Comparison of ENCODE assay signal across 28 mouse cellular contexts in genomic region chr1:52137292-52137691, GRCm38 (mm10). TPM values are rescaled to one million over a fixed set of nuclear protein-coding genes. Genes with fewer than 3 reads are reported as not detected.
DNase-seq lines count a peak whose midpoint lies in the region; ATAC-seq and TF ChIP-seq lines count a peak whose summit lies in the region.
"Had no signal": no experiment of that assay in that cellular context is flagged by ENCODE, and none has a peak within 500 bp of the region (broad histone marks: within the 10 kb centered on the region; RNA-seq: fewer than 3 reads in every experiment).

No protein-coding gene starts in this region.

- peak; percentile 64 for ATAC-seq in hindbrain, embryonic 11.5 days (ENCODE audit: low FRiP score)
- ATAC-seq in hindbrain, postnatal 0 days: no peak
- ATAC-seq in hindbrain, embryonic 13.5 days (ENCODE audit: low FRiP score): peak; percentile 50; the same call in 1 of the 2 replicates
- ATAC-seq: forebrain, embryonic 15.5 days; midbrain, embryonic 16.5 days had no signal

- no peak overlapping the region for H3K27ac ChIP-seq in hindbrain, embryonic 11.5 days (ENCODE audit: low read depth, low read length)
- H3K27ac ChIP-seq in hindbrain, postnatal 0 days: no peak overlapping the region
- no peak overlapping the region for H3K27ac ChIP-seq in embryonic facial prominence, embryonic 10.5 days (replicated peaks)
- H3K27ac ChIP-seq in hindbrain, embryonic 13.5 days: no peak overlapping the region
- H3K27ac ChIP-seq: forebrain, embryonic 15.5 days; layer of hippocampus, adult 2 months; limb, embryonic 10.5 days; limb, embryonic 15.5 days; liver, embryonic 13.5 days; stomach, postnatal 0 days had no signal

- no peaks in the 10 kb centered on the region for H3K4me1 ChIP-seq in hindbrain, embryonic 11.5 days (replicated peaks; ENCODE audit: control insufficient read depth, insufficient read depth, low read length)
- H3K4me1 ChIP-seq in hindbrain, postnatal 0 days (ENCODE audit: insufficient read depth, low read length): 0 out of 2 replicates have a peak, but pooled peaks cover 3% of the 10 kb centered on the region
- peaks cover 14% of the 10 kb centered on the region for H3K4me1 ChIP-seq in embryonic facial prominence, embryonic 10.5 days
- peaks cover 14% of the 10 kb centered on the region; the same call in 1 of the 2 replicates for H3K4me1 ChIP-seq in hindbrain, embryonic 13.5 days (replicated peaks)
- H3K4me1 ChIP-seq: forebrain, embryonic 15.5 days; limb, embryonic 15.5 days; liver, embryonic 13.5 days had no signal

- 73% methylated on average over 16 of the region's 16 CpGs for WGBS in hindbrain, embryonic 11.5 days
- 61% methylated on average over 16 of the region's 16 CpGs for WGBS in hindbrain, postnatal 0 days
- 78% methylated on average over 16 of the region's 16 CpGs for WGBS in embryonic facial prominence, embryonic 10.5 days
- 53% methylated on average over 16 of the region's 16 CpGs for WGBS in hindbrain, embryonic 13.5 days

- H3K4me2 ChIP-seq in hindbrain, embryonic 11.5 days (replicated peaks; ENCODE audit: low read depth, low read length): no peak overlapping the region
- no peak overlapping the region for H3K4me2 ChIP-seq in hindbrain, postnatal 0 days (ENCODE audit: low read depth, low read length)
- H3K4me2 ChIP-seq in hindbrain, embryonic 13.5 days: no peak overlapping the region
- H3K4me2 ChIP-seq: forebrain, embryonic 15.5 days; heart, embryonic 12.5 days; limb, embryonic 15.5 days; liver, embryonic 13.5 days had no signal

- H3K27me3 ChIP-seq in hindbrain, embryonic 11.5 days (ENCODE audit: control insufficient read depth, insufficient read depth, low read length): no peaks in the 10 kb centered on the region
- no peaks in the 10 kb centered on the region for H3K27me3 ChIP-seq in hindbrain, postnatal 0 days (ENCODE audit: insufficient read depth, low read length)
- no peaks in the 10 kb centered on the region for H3K27me3 ChIP-seq in embryonic facial prominence, embryonic 10.5 days (replicated peaks; ENCODE audit: low read depth, poor library complexity, severe bottlenecking)
- no peaks in the 10 kb centered on the region for H3K27me3 ChIP-seq in hindbrain, embryonic 13.5 days
- H3K27me3 ChIP-seq: forebrain, embryonic 15.5 days; heart, embryonic 12.5 days; limb, embryonic 15.5 days; liver, embryonic 13.5 days had no signal

- peak; percentile 22 for DNase-seq in hindbrain, embryonic 11.5 days (ENCODE audit: low spot score)
- DNase-seq in hindbrain, postnatal 0 days (ENCODE audit: low spot score): no peak
- peak; percentile 22 for DNase-seq in embryonic facial prominence, embryonic 10.5 days (ENCODE audit: low spot score)
- peak; percentile 46 for DNase-seq in retina, postnatal 1 day
- no peak for DNase-seq in yolk sac, embryonic 10.5 days (ENCODE audit: low spot score)
- DNase-seq in lung, adult 18-20 months: no peak
- DNase-seq: adrenal gland, postnatal 25 days; cerebellum, adult 18-20 months; cerebellum, postnatal 10 days; gastrocnemius, postnatal 25 days; heart, adult 18-20 months; heart, postnatal 4 days; kidney, adult 18-20 months; kidney, postnatal 36 days; liver, embryonic 13.5 days; lung, adult 2 months; lung, postnatal 10 days; right cerebral cortex, postnatal 4 days; thymus, adult 18-20 months; thymus, postnatal 25 days had no signal

- no peak overlapping the region for H3K9ac ChIP-seq in hindbrain, embryonic 11.5 days (ENCODE audit: low read depth, low read length)
- H3K9ac ChIP-seq in hindbrain, postnatal 0 days (replicated peaks; ENCODE audit: low read length): no peak overlapping the region
- 0 out of 2 replicates have a peak overlapping the region, but pooled peaks have one; percentile 19 for H3K9ac ChIP-seq in hindbrain, embryonic 13.5 days
- H3K9ac ChIP-seq: forebrain, embryonic 15.5 days; heart, embryonic 12.5 days; limb, embryonic 15.5 days; liver, embryonic 13.5 days had no signal

- TF ChIP-seq CTCF in hindbrain, postnatal 0 days (IDR thresholded peaks at IDR 0.05; ENCODE audit: low read depth): no peak

- no peaks in the 10 kb centered on the region for H3K36me3 ChIP-seq in hindbrain, embryonic 11.5 days (ENCODE audit: control insufficient read depth, insufficient read depth, low read length)
- no peaks in the 10 kb centered on the region; the same call in 1 of the 2 replicates for H3K36me3 ChIP-seq in hindbrain, postnatal 0 days (ENCODE audit: insufficient read depth, low read length)
- 0 out of 2 replicates have a peak, but pooled peaks cover 7% of the 10 kb centered on the region for H3K36me3 ChIP-seq in embryonic facial prominence, embryonic 10.5 days (replicated peaks)
- no peaks in the 10 kb centered on the region; the same call in 1 of the 2 replicates for H3K36me3 ChIP-seq in hindbrain, embryonic 13.5 days
- H3K36me3 ChIP-seq: forebrain, embryonic 15.5 days had no signal

- no peaks in the 10 kb centered on the region for H3K9me3 ChIP-seq in hindbrain, embryonic 11.5 days (ENCODE audit: control insufficient read depth, low read length)
- H3K9me3 ChIP-seq in hindbrain, postnatal 0 days (ENCODE audit: low read length): no peaks in the 10 kb centered on the region
- no peaks in the 10 kb centered on the region for H3K9me3 ChIP-seq in embryonic facial prominence, embryonic 10.5 days
- no peaks in the 10 kb centered on the region for H3K9me3 ChIP-seq in hindbrain, embryonic 13.5 days
- H3K9me3 ChIP-seq: forebrain, embryonic 15.5 days; heart, embryonic 12.5 days; limb, embryonic 10.5 days; limb, embryonic 15.5 days; liver, embryonic 13.5 days had no signal

- no peak overlapping the region for H3K4me3 ChIP-seq in hindbrain, embryonic 11.5 days (ENCODE audit: low read depth, low read length)
- no peak overlapping the region for H3K4me3 ChIP-seq in hindbrain, postnatal 0 days (ENCODE audit: low read length)
- no peak overlapping the region for H3K4me3 ChIP-seq in embryonic facial prominence, embryonic 10.5 days
- H3K4me3 ChIP-seq in hindbrain, embryonic 13.5 days: no peak overlapping the region
- H3K4me3 ChIP-seq: forebrain, embryonic 15.5 days; heart, embryonic 12.5 days; layer of hippocampus, adult 2 months; limb, embryonic 10.5 days; limb, embryonic 15.5 days; liver, embryonic 13.5 days had no signal

RNA-seq across cellular contexts. Expression of gene Stat1, which starts 18.1 kb away (rescaled TPM):
- 18.0 and 20.1 TPM in 2 replicates for polyA plus RNA-seq in hindbrain, embryonic 11.5 days (2014; fragmentation: Nextera tagmentation; extraction: Ambion mirVana)
- total RNA-seq in hindbrain, postnatal 0 days (2014; rRNA removed): 25.3 and 25.7 TPM in 2 replicates
- polyA plus RNA-seq in hindbrain, postnatal 0 days (2015; fragmentation: Nextera tagmentation; extraction: Ambion mirVana): 16.6 and 17.0 TPM in 2 replicates
- polyA plus RNA-seq in embryonic facial prominence, embryonic 10.5 days (2016; fragmentation: Nextera tagmentation; extraction: Ambion mirVana): 10.9 and 11.5 TPM in 2 replicates
- polyA plus RNA-seq in hindbrain, embryonic 13.5 days (2015; fragmentation: Nextera tagmentation; extraction: Ambion mirVana): 13.4 and 13.9 TPM in 2 replicates

Comparison
In these comparisons a context has a peak if more than half of its experiments do, and no peak if none do; other contexts are left out.
1. DNase-seq: peak in hindbrain, embryonic 11.5 days (single experiment), embryonic facial prominence, embryonic 10.5 days (single experiment) and retina, postnatal 1 day (single experiment); none in hindbrain, postnatal 0 days (single experiment), yolk sac, embryonic 10.5 days (single experiment) and lung, adult 18-20 months (0 of 2).